Mouse (Mus musculus): ENCODE measurements around the gene Atxn2. TPM values are rescaled to one million over a fixed set of nuclear protein-coding genes. Genes with fewer than 3 reads are reported as not detected.

Atxn2 gene
- polyA plus RNA-seq, 1 experiment from 2014 or later, result 42.0 TPM

GRCm38 (mm10) chr5:121782467-121782866, 71.3 kb downstream of the Atxn2 start:
- H3K4me1 ChIP-seq (replicated peaks), result no peaks in the 10 kb centered on the region
- H3K9me3 ChIP-seq, result no peaks in the 10 kb centered on the region
- no peaks in the 10 kb centered on the region for H3K27me3 ChIP-seq (ENCODE audit: insufficient read depth, poor library complexity, severe bottlenecking)
- H3K4me3 ChIP-seq, result no peak overlapping the region
- 67% methylated on average over 4 of the region's 4 CpGs for WGBS
- no peak for DNase-seq (ENCODE audit: low spot score)
- peaks cover 99% of the 10 kb centered on the region for H3K36me3 ChIP-seq
- no peak overlapping the region for H3K27ac ChIP-seq

GRCm38 (mm10) chr5:121783862-121784500, 72.8 kb downstream of the Atxn2 start:
- 90% methylated on average over 10 of the region's 10 CpGs for WGBS
- no peaks in the 10 kb centered on the region for H3K27me3 ChIP-seq (ENCODE audit: insufficient read depth, poor library complexity, severe bottlenecking)

GRCm38 (mm10) chr5:121791026-121791425, 79.9 kb downstream of the Atxn2 start:
- H3K36me3 ChIP-seq, result peaks cover 97% of the 10 kb centered on the region
- H3K27ac ChIP-seq, result no peak overlapping the region
- DNase-seq (ENCODE audit: low spot score), result no peak
- no peaks in the 10 kb centered on the region for H3K27me3 ChIP-seq (ENCODE audit: insufficient read depth, poor library complexity, severe bottlenecking)
- 94% methylated on average over 5 of the region's 5 CpGs for WGBS
- H3K4me1 ChIP-seq (replicated peaks), result no peaks in the 10 kb centered on the region
- H3K4me3 ChIP-seq, result no peak overlapping the region
- no peaks in the 10 kb centered on the region for H3K9me3 ChIP-seq

More at GRCm38 (mm10) chr5:121783862-121784500, 72.8 kb downstream of the Atxn2 start:
- Histone ChIP-seq H3K4me1 (replicated peaks) (no peaks in the 10 kb centered on the region), H3K4me3 (no peak overlapping the region), H3K9me3 (no peaks in the 10 kb centered on the region), H3K36me3 (peaks cover 99% of the 10 kb centered on the region), H3K27ac (no peak overlapping the region)
- no peak for DNase-seq (ENCODE audit: low spot score)

GRCm38 (mm10) chr5:121795800-121796199, 84.7 kb downstream of the Atxn2 start:
- peaks cover 96% of the 10 kb centered on the region for H3K36me3 ChIP-seq
- DNase-seq (ENCODE audit: low spot score), result no peak
- H3K27ac ChIP-seq, result no peak overlapping the region
- WGBS, result 89% methylated on average over 3 of the region's 3 CpGs
- H3K4me1 ChIP-seq (replicated peaks), result no peaks in the 10 kb centered on the region
- H3K9me3 ChIP-seq, result no peaks in the 10 kb centered on the region
- H3K27me3 ChIP-seq (ENCODE audit: insufficient read depth, poor library complexity, severe bottlenecking), result no peaks in the 10 kb centered on the region
- no peak overlapping the region for H3K4me3 ChIP-seq

GRCm38 (mm10) chr5:121798447-121798846, 87.3 kb downstream of the Atxn2 start:
- no peak overlapping the region for H3K4me3 ChIP-seq
- peaks cover 98% of the 10 kb centered on the region for H3K36me3 ChIP-seq
- H3K9me3 ChIP-seq, result no peaks in the 10 kb centered on the region
- no peak for DNase-seq (ENCODE audit: low spot score)
- WGBS, result 97% methylated on average over 2 of the region's 2 CpGs
- no peak overlapping the region for H3K27ac ChIP-seq
- H3K4me1 ChIP-seq (replicated peaks), result no peaks in the 10 kb centered on the region
- H3K27me3 ChIP-seq (ENCODE audit: insufficient read depth, poor library complexity, severe bottlenecking), result no peaks in the 10 kb centered on the region

DNA sequence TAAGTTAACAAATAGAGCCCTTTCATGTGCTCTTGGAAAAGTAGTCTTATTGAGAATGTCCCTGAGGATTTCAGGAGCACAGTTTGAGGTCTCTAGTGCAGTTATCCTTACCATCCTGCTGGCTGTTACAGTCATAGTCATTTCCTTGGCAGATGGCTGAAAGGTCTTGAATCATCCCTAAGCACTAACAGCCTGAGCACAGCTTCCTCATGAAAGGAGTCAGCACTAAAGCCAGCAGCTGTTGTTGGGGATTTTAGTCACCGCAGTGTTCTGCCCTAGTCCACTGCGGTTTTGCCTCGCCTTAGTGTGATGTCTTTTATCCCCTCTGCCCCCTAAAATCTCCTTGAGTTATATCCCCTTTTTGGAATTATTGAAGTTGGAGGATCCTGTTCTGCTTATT, 96.0 kb downstream of the Atxn2 start:
- DNase-seq (ENCODE audit: low spot score), result no peak
- WGBS, result 92% methylated on average over 3 of the region's 3 CpGs
- no peaks in the 10 kb centered on the region for H3K4me1 ChIP-seq (replicated peaks)
- H3K27ac ChIP-seq, result no peak overlapping the region
- H3K36me3 ChIP-seq, result peaks cover 98% of the 10 kb centered on the region
- no peaks in the 10 kb centered on the region for H3K9me3 ChIP-seq
- H3K27me3 ChIP-seq (ENCODE audit: insufficient read depth, poor library complexity, severe bottlenecking), result no peaks in the 10 kb centered on the region
- no peak overlapping the region for H3K4me3 ChIP-seq

DNA sequence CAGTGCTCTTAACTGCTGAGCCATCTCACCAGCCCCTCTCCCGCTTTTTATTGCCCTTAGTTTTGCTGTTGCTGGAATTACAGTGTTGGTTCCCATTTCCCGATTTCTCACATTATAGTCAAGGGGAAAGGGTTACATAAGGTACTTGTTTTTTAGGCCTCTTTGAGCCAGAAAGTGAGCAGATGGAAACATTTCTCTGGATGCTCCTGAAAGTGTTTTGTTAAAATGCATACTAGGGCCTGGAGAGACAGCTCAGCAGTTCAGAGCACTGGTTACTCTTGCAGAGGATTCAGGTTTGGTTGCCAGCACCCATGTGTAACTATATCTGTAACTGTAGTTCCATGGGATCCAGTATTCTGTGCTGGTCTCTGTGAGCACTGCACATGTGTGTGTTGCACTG, 97.1 kb downstream of the Atxn2 start:
- no peak overlapping the region for H3K4me3 ChIP-seq
- H3K4me1 ChIP-seq (replicated peaks), result no peaks in the 10 kb centered on the region
- H3K27me3 ChIP-seq (ENCODE audit: insufficient read depth, poor library complexity, severe bottlenecking), result no peaks in the 10 kb centered on the region
- WGBS, result 89% methylated on average over 2 of the region's 2 CpGs
- H3K9me3 ChIP-seq, result no peaks in the 10 kb centered on the region
- no peak overlapping the region for H3K27ac ChIP-seq
- H3K36me3 ChIP-seq, result peaks cover 98% of the 10 kb centered on the region
- DNase-seq (ENCODE audit: low spot score), result no peak

DNA sequence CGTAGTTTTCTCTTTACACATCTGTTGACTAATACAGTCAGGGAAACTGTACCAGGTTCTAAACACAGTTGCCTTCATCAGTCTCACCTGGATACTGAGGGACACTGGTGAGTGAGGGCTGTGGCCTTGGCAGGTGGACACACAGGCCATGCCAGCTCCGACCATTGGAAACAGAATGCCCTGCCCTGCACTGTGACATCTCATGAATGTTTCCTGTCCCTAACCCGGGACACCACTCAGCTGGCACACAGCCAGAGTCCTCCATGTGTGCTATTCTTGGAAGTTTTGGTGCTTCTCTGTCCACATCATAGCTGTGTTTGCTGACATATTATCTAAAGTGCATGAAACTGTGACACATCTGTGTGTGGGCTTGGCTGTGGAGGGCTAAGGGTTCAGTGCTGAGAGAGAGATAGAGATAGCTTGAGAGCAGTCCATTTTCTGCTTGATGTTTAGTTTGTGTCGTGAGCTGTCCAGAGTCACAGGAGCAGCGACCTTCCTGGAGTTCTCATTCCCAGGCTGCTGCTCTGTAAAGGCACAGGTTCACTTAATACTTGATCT, 98.6 kb downstream of the Atxn2 start:
- H3K27ac ChIP-seq, result no peak overlapping the region
- H3K27me3 ChIP-seq (ENCODE audit: insufficient read depth, poor library complexity, severe bottlenecking), result no peaks in the 10 kb centered on the region
- no peak overlapping the region for H3K4me3 ChIP-seq
- no peaks in the 10 kb centered on the region for H3K4me1 ChIP-seq (replicated peaks)
- H3K36me3 ChIP-seq, result peaks cover 96% of the 10 kb centered on the region
- DNase-seq (ENCODE audit: low spot score), result no peak
- WGBS, result 90% methylated on average over 5 of the region's 5 CpGs
- H3K9me3 ChIP-seq, result no peaks in the 10 kb centered on the region

DNA sequence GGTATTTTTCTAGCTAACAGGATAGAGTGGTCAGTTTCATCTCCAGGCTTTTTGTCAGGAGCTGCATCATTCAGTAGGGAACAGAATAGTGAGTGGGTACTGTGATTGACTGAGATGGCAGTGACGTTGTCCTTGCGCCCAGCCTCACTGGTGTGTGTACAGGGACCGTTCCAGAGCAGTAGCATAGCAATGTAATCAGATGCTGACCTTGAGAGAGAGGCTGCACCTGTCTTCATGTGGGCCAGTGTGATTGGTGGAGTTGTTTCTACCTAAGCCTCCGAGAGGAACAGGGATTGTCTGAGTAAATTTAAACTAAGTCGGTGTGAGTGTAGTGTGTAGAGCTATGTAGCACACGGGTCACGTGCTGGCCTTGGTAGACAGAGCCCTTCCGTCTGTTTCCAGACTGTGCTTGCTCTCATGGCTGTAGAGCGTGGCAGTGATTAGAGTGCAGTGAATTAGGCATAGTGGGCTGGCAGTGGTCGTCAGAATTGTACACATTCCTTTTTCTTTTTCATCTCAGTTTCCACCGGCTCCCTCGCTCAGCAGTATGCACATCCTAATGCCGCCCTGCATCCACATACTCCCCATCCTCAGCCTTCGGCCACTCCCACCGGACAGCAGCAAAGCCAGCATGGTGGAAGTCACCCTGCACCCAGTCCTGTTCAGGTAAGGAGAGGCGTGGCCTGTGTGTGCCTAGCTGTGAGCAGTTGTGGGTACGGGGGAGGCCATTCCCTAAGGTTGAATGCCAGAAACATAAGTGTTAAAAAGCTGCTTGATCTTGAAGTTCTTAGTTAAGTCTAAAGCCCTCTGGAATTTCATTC, 99.4 kb downstream of the Atxn2 start:
- H3K27ac ChIP-seq, result no peak overlapping the region
- H3K36me3 ChIP-seq, result peaks cover 96% of the 10 kb centered on the region
- 93% methylated on average over 17 of the region's 17 CpGs for WGBS
- H3K27me3 ChIP-seq (ENCODE audit: insufficient read depth, poor library complexity, severe bottlenecking), result no peaks in the 10 kb centered on the region
- no peaks in the 10 kb centered on the region for H3K4me1 ChIP-seq (replicated peaks)
- DNase-seq (ENCODE audit: low spot score), result no peak
- H3K9me3 ChIP-seq, result no peaks in the 10 kb centered on the region
- H3K4me3 ChIP-seq, result no peak overlapping the region

GRCm38 (mm10) chr5:121811485-121811931, 100.4 kb downstream of the Atxn2 start:
- 91% methylated on average over 5 of the region's 5 CpGs for WGBS
- Histone ChIP-seq H3K9me3 (no peaks in the 10 kb centered on the region), H3K36me3 (peaks cover 96% of the 10 kb centered on the region), H3K27me3 (ENCODE audit: insufficient read depth, poor library complexity, severe bottlenecking) (no peaks in the 10 kb centered on the region), H3K27ac (peak overlapping the region; percentile 5; the same call in 1 of the 2 replicates), H3K4me1 (replicated peaks) (no peaks in the 10 kb centered on the region), H3K4me3 (no peak overlapping the region)
- no peak for DNase-seq (ENCODE audit: low spot score)

DNA sequence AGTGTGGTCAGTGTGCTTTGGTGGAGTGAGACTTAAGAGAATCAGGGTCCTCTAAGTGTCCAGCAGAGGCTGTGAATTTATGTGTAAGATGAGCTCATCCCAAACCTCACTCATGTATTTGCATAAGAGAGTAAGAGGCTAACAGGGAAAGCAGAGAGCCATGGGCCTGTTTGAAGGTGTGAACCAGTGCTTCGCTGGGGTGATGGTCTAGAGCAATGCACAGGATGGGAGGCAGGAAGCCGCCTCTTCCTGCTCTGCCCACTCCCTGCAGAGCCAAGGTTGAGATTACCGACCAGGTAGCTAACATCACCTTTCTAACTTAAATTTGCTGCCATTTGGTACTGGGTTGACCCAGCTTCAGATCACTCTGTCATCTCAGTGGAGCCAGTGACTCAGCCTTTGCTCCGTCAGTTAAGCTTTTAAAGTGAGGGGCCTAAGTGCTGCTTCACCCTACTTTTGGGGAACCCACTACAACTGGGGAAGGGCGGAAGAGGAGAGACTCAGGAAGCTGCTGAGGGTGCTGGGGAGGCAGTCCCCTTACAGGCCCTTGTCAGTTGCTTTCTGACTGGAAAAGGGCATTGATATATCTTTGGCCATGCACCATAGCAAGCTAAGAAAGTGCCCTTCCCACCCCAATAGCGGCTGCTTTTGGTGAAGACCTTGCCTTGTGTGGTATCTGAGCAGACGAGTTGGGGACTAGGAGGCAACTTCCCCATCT, 101.5 kb downstream of the Atxn2 start:
- peaks cover 96% of the 10 kb centered on the region for H3K36me3 ChIP-seq
- H3K4me1 ChIP-seq (replicated peaks), result no peaks in the 10 kb centered on the region
- 90% methylated on average over 7 of the region's 7 CpGs for whole genome bisulfite sequencing
- no peak overlapping the region for H3K27ac ChIP-seq
- H3K9me3 ChIP-seq, result no peaks in the 10 kb centered on the region
- H3K27me3 ChIP-seq (ENCODE audit: insufficient read depth, poor library complexity, severe bottlenecking), result no peaks in the 10 kb centered on the region
- no peak overlapping the region for H3K4me3 ChIP-seq
- DNase-seq (ENCODE audit: low spot score), result no peak

DNA sequence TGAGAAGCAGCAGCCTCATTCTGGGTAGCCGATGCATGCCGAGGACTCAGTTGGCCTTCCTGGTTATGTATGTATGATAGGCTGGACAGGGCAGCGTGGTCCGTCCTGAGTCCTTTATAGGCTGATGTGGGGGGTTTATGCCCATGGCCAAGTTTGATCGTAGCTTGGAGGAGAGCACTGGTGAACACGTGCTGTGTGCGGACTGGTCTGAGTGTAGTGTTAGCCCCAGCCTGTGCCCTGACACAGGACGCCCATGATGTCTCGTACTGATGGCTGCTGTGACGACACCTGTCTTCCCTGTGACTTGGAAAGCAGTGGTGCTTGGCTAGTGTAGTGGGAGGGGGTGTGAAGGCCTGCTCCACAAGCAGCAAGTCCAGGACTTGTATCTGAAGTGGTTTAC, 102.6 kb downstream of the Atxn2 start:
- WGBS, result 94% methylated on average over 10 of the region's 10 CpGs
- Histone ChIP-seq H3K36me3 (peaks cover 98% of the 10 kb centered on the region), H3K4me3 (no peak overlapping the region), H3K4me1 (replicated peaks) (no peaks in the 10 kb centered on the region), H3K27me3 (ENCODE audit: insufficient read depth, poor library complexity, severe bottlenecking) (no peaks in the 10 kb centered on the region), H3K27ac (no peak overlapping the region), H3K9me3 (no peaks in the 10 kb centered on the region)
- DNase-seq (ENCODE audit: low spot score), result no peak
